In genomic region chr4:98400926-98401583, GRCm38 (mm10) we compare ENCODE assay signal across 12 mouse cellular contexts. TPM values are rescaled to one million over a fixed set of nuclear protein-coding genes. Genes with fewer than 3 reads are reported as not detected.
DNase-seq lines count a peak whose midpoint lies in the region; ATAC-seq lines count a peak whose summit lies in the region.
"Had no signal": no experiment of that assay in that cellular context is flagged by ENCODE, and none has a peak within 500 bp of the region (broad histone marks: within the 10 kb centered on the region; RNA-seq: fewer than 3 reads in every experiment).

No protein-coding gene starts in this region.

- H3K4me3 ChIP-seq in heart, embryonic 11.5 days (ENCODE audit: low read depth, low read length), result no peak overlapping the region
- H3K4me3 ChIP-seq: forebrain, embryonic 15.5 days; liver, embryonic 13.5 days had no signal

- intact Hi-C loops in heart, postnatal 36 days (cut with DNase I), result no loop called here

- H3K4me1 ChIP-seq in heart, embryonic 11.5 days (ENCODE audit: control insufficient read depth, insufficient read depth, low read length), result peaks cover 6% of the 10 kb centered on the region; the same call in 1 of the 2 replicates
- H3K4me1 ChIP-seq: forebrain, embryonic 15.5 days had no signal

- DNase-seq in heart, postnatal 36 days, result no peak
- peak; percentile 19 for DNase-seq in urinary bladder, postnatal 14 days (ENCODE audit: low spot score)
- no peak for DNase-seq in urinary bladder, postnatal 10 days (ENCODE audit: low spot score)
- DNase-seq in kidney, postnatal 4 days, result peak; percentile 14 to 36
- no peak for DNase-seq in thymus, postnatal 0 days (ENCODE audit: low spot score)
- no peak for DNase-seq in adrenal gland, postnatal 14 days
- DNase-seq in layer of hippocampus, adult 18-20 months (ENCODE audit: low spot score in 2 of 2), result no peak
- DNase-seq: heart, adult 18-20 months; layer of hippocampus, adult 9-11 months; liver, embryonic 13.5 days had no signal

- WGBS in heart, embryonic 11.5 days (ENCODE audit: insufficient replicate concordance), result 21% methylated on average over 6 of the region's 6 CpGs

- ATAC-seq in heart, embryonic 11.5 days (replicated peaks; ENCODE audit: insufficient number of reproducible peaks, low FRiP score, low TSS enrichment), result 0 out of 2 replicates have a peak, but pooled peaks have one; percentile 42
- ATAC-seq: forebrain, embryonic 15.5 days had no signal

- H3K9me3 ChIP-seq in heart, embryonic 11.5 days (replicated peaks; ENCODE audit: control insufficient read depth, low read length), result no peaks in the 10 kb centered on the region
- H3K9me3 ChIP-seq: forebrain, embryonic 15.5 days; liver, embryonic 13.5 days had no signal

- H3K36me3 ChIP-seq in heart, embryonic 11.5 days (ENCODE audit: control insufficient read depth, insufficient read depth, low read length), result no peaks in the 10 kb centered on the region
- H3K36me3 ChIP-seq: forebrain, embryonic 15.5 days; liver, embryonic 13.5 days had no signal

- H3K27me3 ChIP-seq in heart, embryonic 11.5 days (ENCODE audit: control insufficient read depth, insufficient read depth, low read length), result no peaks in the 10 kb centered on the region
- H3K27me3 ChIP-seq: forebrain, embryonic 15.5 days had no signal

- no peak overlapping the region for H3K9ac ChIP-seq in heart, embryonic 11.5 days (ENCODE audit: low read depth, low read length)
- H3K9ac ChIP-seq: forebrain, embryonic 15.5 days; liver, embryonic 13.5 days had no signal

- no peak overlapping the region for H3K4me2 ChIP-seq in heart, embryonic 11.5 days
- H3K4me2 ChIP-seq: forebrain, embryonic 15.5 days; liver, embryonic 13.5 days had no signal

- H3K27ac ChIP-seq in heart, embryonic 11.5 days (ENCODE audit: low read depth, low read length), result peak overlapping the region; percentile 74
- H3K27ac ChIP-seq: forebrain, embryonic 15.5 days; liver, embryonic 13.5 days had no signal

RNA-seq across cellular contexts. Expression of gene Patj, which starts 5.5 kb away (rescaled TPM):
- polyA plus RNA-seq in heart, embryonic 11.5 days (2014; fragmentation: Nextera tagmentation; extraction: Ambion mirVana), result 9.1 and 11.4 TPM in 2 replicates
- total RNA-seq in heart, postnatal 36 days (2021), result 10 to 100 TPM; 17.6 to 18.0 TPM
- 12.2 and 17.6 TPM in 2 replicates for polyA plus RNA-seq in thymus, postnatal 0 days (2015; fragmentation: Nextera tagmentation; extraction: Ambion mirVana)
- 5.3 and 7.4 TPM in 2 replicates for total RNA-seq in adrenal gland, postnatal 14 days (2021)
- total RNA-seq in layer of hippocampus, adult 18-20 months (2021), result 1 to 10 TPM; 4.5 to 5.5 TPM

RNA-seq across cellular contexts. Expression of gene Tm2d1, which starts 17.9 kb away (rescaled TPM):
- 98.2 and 105 TPM in 2 replicates for polyA plus RNA-seq in heart, embryonic 11.5 days (2014; fragmentation: Nextera tagmentation; extraction: Ambion mirVana)
- total RNA-seq in heart, postnatal 36 days (2021), result 10 to 100 TPM; 41.2 to 41.3 TPM
- 94.0 and 97.7 TPM in 2 replicates for polyA plus RNA-seq in thymus, postnatal 0 days (2015; fragmentation: Nextera tagmentation; extraction: Ambion mirVana)
- 36.9 and 39.1 TPM in 2 replicates for total RNA-seq in adrenal gland, postnatal 14 days (2021)
- total RNA-seq in layer of hippocampus, adult 18-20 months (2021), result 10 to 100 TPM; 40.0 to 41.4 TPM

Comparison
In these comparisons a context has a peak if more than half of its experiments do, and no peak if none do; other contexts are left out.
1. DNase-seq: peak in urinary bladder, postnatal 14 days (single experiment) and kidney, postnatal 4 days (2 of 2); none in heart, postnatal 36 days (0 of 2), urinary bladder, postnatal 10 days (single experiment), thymus, postnatal 0 days (single experiment), adrenal gland, postnatal 14 days (single experiment) and layer of hippocampus, adult 18-20 months (0 of 2).